Mouse (Mus musculus) hindlimb bud, embryonic 11.5 days (tissue): Measurements from ENCODE around the gene Gan.

ENCODE experiments used
- DNase-seq: peaks from one replicate; pipeline ENCODE4 v3.0.0-alpha.2; 2012; ENCODE audit warnings: low read depth, low spot score; ENCODE audit errors: extremely low spot score

The Gan gene

DNA sequence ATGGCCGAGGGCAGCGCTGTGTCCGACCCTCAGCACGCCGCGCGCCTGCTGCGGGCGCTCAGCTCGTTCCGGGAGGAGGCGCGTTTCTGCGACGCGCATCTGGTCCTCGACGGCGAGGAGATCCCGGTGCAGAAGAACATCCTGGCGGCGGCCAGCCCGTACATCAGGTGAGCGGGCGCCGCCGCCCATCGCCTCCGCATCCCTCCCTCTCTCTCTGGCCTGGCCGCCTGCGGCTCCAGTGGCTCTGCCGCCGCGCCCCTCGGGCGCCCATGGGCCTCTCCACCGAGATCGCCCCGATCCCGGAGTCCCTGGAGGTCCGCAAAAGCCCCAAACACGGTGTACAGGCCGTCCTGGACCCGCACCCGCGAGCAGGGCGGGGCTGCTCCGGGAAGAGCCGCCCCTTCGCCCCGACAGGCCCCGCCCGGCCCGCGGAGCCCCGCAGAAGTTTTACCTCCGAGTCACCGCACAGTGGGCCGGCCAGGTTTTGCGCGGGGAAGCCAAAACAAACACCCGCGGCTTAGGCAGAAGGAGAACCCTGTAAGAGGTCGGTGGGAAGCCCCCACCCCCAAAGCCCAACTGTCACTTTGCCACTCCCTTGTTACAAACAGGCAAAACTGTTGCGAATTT lies at the start of gene Gan:
Gene Gan, plus strand, starts transcription at position 1 of the 627 bp plus-strand sequence.
- no peak for DNase-seq

DNA sequence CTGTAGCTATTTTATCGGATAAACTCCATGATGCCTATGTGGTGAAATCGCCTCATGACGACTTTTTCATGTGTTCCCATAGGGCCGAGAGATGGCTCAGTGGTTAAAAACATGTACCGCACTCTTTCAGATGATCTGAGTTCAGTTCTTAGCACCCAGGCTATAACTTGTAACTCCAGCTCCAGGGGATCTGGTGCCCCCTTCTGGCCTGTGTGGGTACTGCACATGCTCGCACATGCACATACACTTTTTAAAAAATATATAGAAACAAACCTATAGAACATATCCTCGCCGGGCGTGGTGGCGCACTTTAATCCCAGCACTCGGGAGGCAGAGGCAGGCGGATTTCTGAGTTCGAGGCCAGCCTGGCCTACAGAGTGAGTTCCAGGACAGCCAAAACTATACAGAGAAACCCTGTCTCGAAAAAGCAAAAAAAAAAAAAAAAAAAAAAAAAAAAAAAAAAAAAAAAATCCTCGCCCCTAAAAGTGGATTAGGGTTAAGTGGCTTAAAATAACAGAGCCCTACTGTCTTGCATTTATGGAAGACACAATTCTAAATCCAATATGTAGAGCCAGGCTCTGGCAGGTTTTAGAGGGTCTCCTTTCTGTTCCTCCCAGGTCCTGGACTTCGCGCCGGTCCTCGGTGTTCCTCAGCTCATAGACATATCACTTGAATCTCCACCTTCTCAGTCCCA lies 48.8 kb upstream of the Gan start:
- no peak for DNase-seq

- DNase-seq, result no peak
These were observed 48.0 kb upstream of the Gan start for GRCm38 (mm10) chr8:117109801-117110390.

- DNase-seq, result no peak
These were observed 46.3 kb upstream of the Gan start for GRCm38 (mm10) chr8:117111641-117112040.

DNA sequence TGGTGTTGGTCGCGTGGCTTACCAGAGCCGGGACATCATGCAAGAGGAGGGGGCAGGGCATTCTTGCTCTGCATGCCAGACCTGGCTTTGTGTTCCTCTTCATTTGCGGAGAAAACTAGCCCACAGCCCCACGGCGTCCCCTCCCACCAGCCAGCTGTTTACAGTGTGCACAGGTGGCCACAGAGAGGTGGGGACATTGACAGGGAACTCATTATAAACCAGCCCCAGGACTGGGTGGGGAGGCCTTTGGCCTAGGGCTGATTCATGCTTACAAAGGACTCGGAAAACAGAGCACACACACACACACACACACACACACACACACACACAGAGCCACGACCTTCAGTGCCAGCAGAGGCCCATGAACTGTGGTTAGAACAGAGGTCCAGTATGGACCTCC lies 45.7 kb upstream of the Gan start:
- DNase-seq, result no peak

GRCm38 (mm10) chr8:117115094-117115493 lies 42.8 kb upstream of the Gan start:
- DNase-seq, result no peak

- no peak for DNase-seq
These were observed 42.1 kb upstream of the Gan start for GRCm38 (mm10) chr8:117115676-117116446.

DNA sequence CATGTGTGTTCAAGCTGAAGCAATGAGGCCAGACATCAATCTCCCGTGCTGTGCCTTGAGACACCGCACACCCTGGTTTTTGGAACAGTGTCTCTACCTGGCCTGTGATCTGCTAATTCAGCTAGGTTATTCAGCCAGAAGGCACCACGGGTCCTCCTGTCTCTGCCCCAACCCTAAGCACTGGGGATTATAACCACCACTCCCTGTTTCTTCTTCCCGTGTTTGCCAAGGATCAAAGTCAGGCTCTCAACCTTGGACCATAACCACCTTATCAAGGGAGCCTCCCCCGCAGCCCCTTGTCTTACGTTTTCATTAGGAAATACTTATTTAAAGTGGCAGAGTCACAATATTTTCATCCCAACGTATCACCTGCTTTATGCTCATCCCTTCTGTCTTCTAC lies 41.4 kb upstream of the Gan start:
- DNase-seq, result no peak

DNA sequence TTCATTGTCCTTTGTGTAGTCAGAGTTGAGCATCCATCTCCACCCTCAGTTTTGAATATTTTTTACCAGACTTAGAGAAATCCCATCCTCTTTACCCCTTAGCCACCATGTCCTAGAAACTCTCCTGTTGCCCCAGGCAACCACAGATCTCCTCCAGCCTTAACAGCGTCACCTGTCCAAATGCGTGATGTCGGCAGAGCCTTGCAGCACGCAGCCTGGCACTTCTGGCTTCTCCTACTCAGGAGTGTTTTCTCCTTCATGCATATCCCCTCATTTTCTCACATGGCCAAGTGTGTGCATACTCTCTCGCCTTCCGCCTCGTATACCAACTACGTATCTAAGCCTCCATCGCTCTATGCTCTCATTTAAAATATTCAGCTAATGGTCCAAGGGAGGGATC lies 39.5 kb upstream of the Gan start:
- DNase-seq, result no peak

- no peak for DNase-seq
These were observed 36.7 kb upstream of the Gan start for GRCm38 (mm10) chr8:117121277-117121676.

DNA sequence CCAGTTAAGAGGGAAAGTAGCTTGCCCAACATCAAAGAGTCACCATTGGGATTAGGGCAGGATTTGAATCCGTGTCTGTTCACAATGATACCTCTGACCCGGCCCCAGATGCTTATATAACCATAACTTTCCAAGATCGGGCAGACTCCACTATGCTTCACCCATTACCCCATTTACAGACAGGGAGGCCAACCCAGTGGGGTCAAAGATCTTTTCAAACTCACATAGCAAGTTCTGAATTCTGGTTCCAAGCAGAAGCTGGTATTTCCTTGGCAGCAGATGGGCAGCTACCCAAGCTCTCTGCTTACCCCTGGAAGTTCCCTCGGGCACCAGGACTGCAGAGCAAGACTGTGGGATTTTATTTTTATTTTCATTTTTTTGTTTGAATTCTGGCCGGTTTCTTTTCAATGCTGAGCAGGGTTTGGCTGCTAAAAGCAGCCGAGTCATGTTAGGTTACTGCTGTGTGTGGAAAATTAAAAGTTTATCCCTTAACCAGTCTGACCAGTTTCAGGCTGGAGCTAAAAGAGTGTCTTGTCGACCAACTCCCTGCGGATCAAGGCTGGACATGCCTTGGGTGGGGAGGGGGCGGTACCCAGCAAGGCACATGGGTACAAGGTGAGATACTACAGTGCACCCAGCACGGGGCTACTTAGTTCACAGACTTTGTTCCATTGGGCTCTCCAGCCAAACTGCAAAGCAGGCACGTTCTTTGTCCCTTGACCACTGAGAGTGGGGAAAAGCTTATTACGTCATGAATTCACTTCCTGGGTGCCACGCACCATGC lies 33.9 kb upstream of the Gan start:
- DNase-seq, result no peak

DNA sequence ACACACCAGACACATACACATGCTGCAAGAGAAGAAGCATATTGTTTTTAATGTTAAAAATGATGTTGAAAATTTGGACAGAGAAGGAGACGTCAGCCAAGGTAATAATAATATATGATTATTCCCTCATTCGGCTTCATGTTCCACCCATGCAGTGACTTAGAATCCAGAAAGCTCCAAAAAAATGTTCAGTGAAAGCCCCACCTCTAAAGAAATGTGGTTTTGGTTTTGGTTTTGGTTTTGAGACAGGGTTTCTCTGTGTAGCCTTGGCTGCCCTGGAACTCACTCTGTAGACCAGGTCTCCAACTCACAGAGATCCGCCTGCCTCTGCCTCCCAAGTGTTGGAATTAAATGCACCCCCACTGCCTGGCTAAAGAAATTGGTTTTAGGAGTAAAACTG lies 32.1 kb upstream of the Gan start:
- no peak for DNase-seq

DNA sequence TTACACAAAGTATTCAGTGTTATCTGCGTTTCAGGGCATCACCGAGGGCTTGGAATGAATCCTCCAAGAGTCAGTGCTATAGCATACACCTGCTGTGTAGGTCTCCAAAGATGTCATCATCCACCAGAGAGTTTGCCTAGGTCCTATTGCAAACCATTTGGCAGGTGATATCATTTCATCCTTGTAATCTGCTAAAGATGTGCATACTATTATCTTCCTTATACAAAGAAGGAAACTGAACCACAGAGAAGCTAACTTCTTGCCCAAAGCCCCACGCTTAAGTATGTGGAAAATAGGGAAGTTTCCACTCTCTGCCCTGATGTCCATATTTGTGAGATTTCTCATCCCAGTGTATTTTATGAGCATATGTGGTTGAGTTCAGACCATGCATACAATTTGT lies 31.5 kb upstream of the Gan start:
- no peak for DNase-seq

- no peak for DNase-seq
These were observed 30.9 kb upstream of the Gan start for GRCm38 (mm10) chr8:117127063-117127462.

GRCm38 (mm10) chr8:117133702-117134101 lies 24.2 kb upstream of the Gan start:
- DNase-seq, result no peak

GRCm38 (mm10) chr8:117136351-117136750 lies 21.6 kb upstream of the Gan start:
- no peak for DNase-seq

- DNase-seq, result no peak
These were observed 21.2 kb upstream of the Gan start for GRCm38 (mm10) chr8:117136763-117137162.

- DNase-seq, result no peak
These were observed 20.6 kb upstream of the Gan start for GRCm38 (mm10) chr8:117137357-117137756.

- no peak for DNase-seq
These were observed 9.4 kb upstream of the Gan start for GRCm38 (mm10) chr8:117148520-117148919.

- no peak for DNase-seq
These were observed 1.8 kb upstream of the Gan start for GRCm38 (mm10) chr8:117156149-117156548.
